Mouse (Mus musculus): ENCODE measurements around the gene Acbd6.

DNA sequence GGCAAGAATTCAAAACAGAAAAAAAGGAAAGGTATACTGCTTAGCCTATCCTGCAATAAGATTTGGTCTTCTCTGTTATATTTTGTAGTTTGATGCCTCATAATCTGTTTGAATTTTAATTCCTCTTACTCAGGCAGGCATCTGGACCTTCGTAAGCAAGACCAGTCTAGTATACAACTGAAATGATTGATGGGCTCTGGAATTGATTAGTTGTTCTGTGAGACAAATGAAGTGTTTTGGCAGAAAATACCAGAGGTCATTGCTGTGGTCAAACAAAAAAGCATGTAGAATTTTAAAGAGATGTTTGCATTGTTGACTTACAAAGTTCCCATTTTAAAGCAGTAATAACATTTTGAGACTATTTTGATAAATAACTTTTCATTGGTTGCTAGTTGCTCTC lies 46.8 kb downstream of the Acbd6 start:
- TF ChIP-seq EP300 (IDR thresholded peaks at IDR 0.05; ENCODE audit: low read depth) (no peak), CTCF (IDR thresholded peaks at IDR 0.05; ENCODE audit: low read depth) (no peak)

Data from liver, postnatal 0 days (tissue).